Mouse (Mus musculus) ES-Bruce4 (cell line): ENCODE measurements at regions not wholly inside any gene's neighbourhood (a gene's known extent, or its start where the extent isn't known, plus 50 kb on each side); places are given as distances from the start of the nearest gene placed in this dataset.

ENCODE experiments used
- H3K27ac ChIP-seq: 2 replicates; pipeline ENCODE4 v1.5.1; 2012; ENCODE audit warnings: low read length, inconsistent platforms; ENCODE audit not compliant: insufficient read depth
- H3K27me3 ChIP-seq: 2 replicates; pipeline ENCODE4 v1.6.1; 2012; ENCODE audit warnings: mild to moderate bottlenecking, low read length, inconsistent platforms; ENCODE audit not compliant: control insufficient read depth, poor library complexity, insufficient read depth, severe bottlenecking
- H3K36me3 ChIP-seq: 2 replicates; pipeline ENCODE4 v1.6.1; 2012; ENCODE audit warnings: inconsistent platforms, mild to moderate bottlenecking, low read length, moderate library complexity; ENCODE audit not compliant: control insufficient read depth, poor library complexity, insufficient read depth, severe bottlenecking
- H3K4me1 ChIP-seq: one replicate; pipeline ENCODE4 v1.8.1; 2011; ENCODE audit warnings: low read length; ENCODE audit not compliant: control insufficient read depth, insufficient read depth
- H3K4me3 ChIP-seq: 2 replicates; pipeline ENCODE4 v1.5.1; 2011; ENCODE audit warnings: low read depth, mild to moderate bottlenecking, low read length
- H3K9ac ChIP-seq: 2 replicates; pipeline ENCODE4 v1.6.1; 2012; ENCODE audit warnings: low read depth, mild to moderate bottlenecking, inconsistent platforms; ENCODE audit not compliant: poor library complexity, severe bottlenecking
- H3K9me3 ChIP-seq: replicated peaks from 2 replicates; pipeline ENCODE4 v1.6.1; 2012; ENCODE audit warnings: mild to moderate bottlenecking, low read length, inconsistent platforms; ENCODE audit not compliant: control insufficient read depth, poor library complexity, insufficient read depth, severe bottlenecking
- CTCF ChIP-seq: IDR thresholded peaks from one replicate; pipeline ENCODE4 v1.8.1; 2011; ENCODE audit warnings: low read depth, low read length
- EP300 ChIP-seq: IDR thresholded peaks from 2 replicates; pipeline ENCODE4 v1.6.1; 2011; ENCODE audit warnings: low read depth, low read length; ENCODE audit not compliant: insufficient read depth
- POLR2A ChIP-seq: IDR thresholded peaks from one replicate; pipeline ENCODE4 v1.8.1; 2011; ENCODE audit warnings: low read length; ENCODE audit not compliant: insufficient read depth

DNA sequence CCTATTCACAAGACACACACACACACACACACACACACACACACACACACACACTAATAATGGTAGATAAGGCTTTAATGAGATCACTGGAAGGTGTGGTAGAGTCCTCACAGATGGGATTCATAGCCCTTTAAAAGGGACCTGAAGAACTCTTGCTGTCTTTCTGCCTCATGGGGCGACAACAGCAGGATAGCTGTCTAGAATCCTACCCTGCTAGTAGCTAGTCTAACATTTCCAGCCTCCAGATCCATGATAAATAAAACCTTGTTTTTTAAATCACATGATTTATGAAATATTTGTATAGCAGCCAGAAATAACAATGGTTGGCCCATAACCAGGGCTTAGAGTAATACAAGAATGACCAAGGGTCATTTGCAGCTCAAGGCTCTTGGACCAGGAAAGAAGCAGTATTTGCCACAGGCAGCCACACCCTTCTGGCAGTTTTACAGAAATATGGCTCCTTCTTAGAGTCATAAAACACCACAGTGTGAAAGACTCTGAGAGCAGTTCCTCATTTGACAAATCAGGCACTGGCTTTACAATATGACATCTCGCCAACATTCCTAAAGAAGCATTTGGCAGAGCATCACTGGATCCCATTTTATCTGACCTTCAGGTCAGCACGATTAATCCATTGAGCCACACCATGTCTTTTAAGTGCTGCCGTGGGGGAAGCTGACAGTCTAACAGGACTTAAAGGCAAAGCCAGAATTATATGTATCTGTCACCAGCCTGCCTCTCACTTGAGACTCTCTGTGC is 340.9 kb upstream of the Apob start:
- TF ChIP-seq EP300 = no peak
- TF ChIP-seq POLR2A = no peak
- no peak for TF ChIP-seq CTCF
- H3K4me3 ChIP-seq = no peak overlapping the region
- H3K4me1 ChIP-seq = no peaks in the 10 kb centered on the region
- H3K27ac ChIP-seq = no peak overlapping the region
- H3K27me3 ChIP-seq = no peaks in the 10 kb centered on the region
- H3K36me3 ChIP-seq = no peaks in the 10 kb centered on the region
- no peak overlapping the region for H3K9ac ChIP-seq
- H3K9me3 ChIP-seq = no peaks in the 10 kb centered on the region

DNA sequence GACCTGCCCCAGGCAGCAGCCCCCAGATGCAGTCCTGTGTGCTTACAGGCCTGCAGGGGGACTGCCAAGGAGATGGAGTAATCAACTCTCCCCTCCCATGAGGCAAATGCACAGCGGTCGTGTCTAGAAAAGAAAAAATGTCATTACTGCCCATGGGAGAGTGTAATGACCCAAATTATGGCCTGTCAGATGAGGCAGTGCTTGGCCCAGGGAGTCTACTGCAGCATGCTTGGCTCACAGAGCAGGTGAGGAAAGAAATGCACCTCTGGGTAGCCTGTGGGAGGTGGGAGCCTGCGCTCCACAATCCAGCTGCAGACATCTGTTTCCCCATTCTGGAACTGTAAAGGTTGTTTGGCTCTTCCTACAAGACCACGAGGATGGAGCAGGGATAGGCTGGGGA is 339.8 kb upstream of the Apob start:
- TF ChIP-seq CTCF (no peak), POLR2A (no peak), EP300 (no peak)
- no peaks in the 10 kb centered on the region for H3K4me1 ChIP-seq
- no peaks in the 10 kb centered on the region for H3K9me3 ChIP-seq
- no peak overlapping the region for H3K9ac ChIP-seq
- no peaks in the 10 kb centered on the region for H3K27me3 ChIP-seq
- H3K4me3 ChIP-seq = no peak overlapping the region
- H3K36me3 ChIP-seq = no peaks in the 10 kb centered on the region
- no peak overlapping the region for H3K27ac ChIP-seq

GRCm38 (mm10) chr12:7650851-7651250 is 326.6 kb upstream of the Apob start:
- Histone ChIP-seq H3K9me3 (no peaks in the 10 kb centered on the region), H3K4me1 (no peaks in the 10 kb centered on the region), H3K4me3 (no peak overlapping the region), H3K27ac (no peak overlapping the region), H3K27me3 (no peaks in the 10 kb centered on the region), H3K9ac (no peak overlapping the region), H3K36me3 (no peaks in the 10 kb centered on the region)
- TF ChIP-seq CTCF (no peak), POLR2A (no peak), EP300 (no peak)

DNA sequence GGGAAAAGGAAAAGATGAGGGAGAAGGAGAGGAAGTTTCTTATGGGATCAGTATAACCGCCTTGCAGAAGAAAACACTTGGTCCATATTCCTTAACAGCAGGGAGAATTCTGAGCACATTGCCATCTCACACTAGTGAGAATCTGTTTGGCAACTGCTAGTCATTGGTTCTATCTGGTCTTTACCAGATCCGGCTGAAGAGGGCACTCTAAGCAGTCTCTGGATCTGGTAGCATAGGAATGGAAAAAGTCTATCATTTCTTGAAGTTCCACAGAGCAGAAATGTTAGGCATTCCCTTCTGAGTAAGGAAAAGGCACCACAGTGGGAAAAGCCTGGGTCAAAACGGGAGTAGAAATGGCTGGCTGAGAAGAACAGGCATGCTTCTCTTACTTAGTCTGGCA is 315.4 kb upstream of the Apob start:
- Histone ChIP-seq H3K9ac (no peak overlapping the region), H3K4me1 (no peaks in the 10 kb centered on the region), H3K9me3 (no peaks in the 10 kb centered on the region), H3K36me3 (no peaks in the 10 kb centered on the region), H3K27me3 (no peaks in the 10 kb centered on the region), H3K4me3 (no peak overlapping the region), H3K27ac (no peak overlapping the region)
- TF ChIP-seq CTCF = no peak
- no peak for TF ChIP-seq EP300
- TF ChIP-seq POLR2A = no peak

DNA sequence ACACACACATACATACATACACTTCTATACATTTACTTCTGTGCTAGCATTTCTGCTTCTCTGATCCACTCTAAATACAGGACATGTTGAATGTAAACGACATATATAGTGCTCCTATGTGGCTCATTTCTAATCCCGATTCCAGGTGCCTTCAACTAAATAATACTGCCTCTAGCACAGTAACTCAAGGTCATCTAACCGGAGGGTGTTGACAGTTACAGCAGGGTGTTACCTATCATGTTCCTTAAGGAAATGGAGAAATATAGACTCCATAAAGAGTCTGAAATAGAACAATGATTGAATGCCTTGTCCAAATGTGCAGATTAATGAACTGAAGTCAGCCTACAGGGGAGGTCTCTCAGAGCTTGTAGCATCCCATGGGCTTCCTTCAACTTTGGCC is 307.3 kb upstream of the Apob start:
- no peak overlapping the region for H3K27ac ChIP-seq

GRCm38 (mm10) chr12:7670561-7670960 is 306.9 kb upstream of the Apob start:
- H3K27me3 ChIP-seq = no peaks in the 10 kb centered on the region
- TF ChIP-seq CTCF = no peak
- no peak for TF ChIP-seq POLR2A
- TF ChIP-seq EP300 = no peak

More for the DNA sequence above, 307.3 kb upstream of the Apob start:
- no peaks in the 10 kb centered on the region for H3K9me3 ChIP-seq
- no peak overlapping the region for H3K9ac ChIP-seq
- no peak overlapping the region for H3K4me3 ChIP-seq
- TF ChIP-seq POLR2A = no peak
- TF ChIP-seq CTCF = no peak
- TF ChIP-seq EP300 = no peak
- H3K27me3 ChIP-seq = no peaks in the 10 kb centered on the region
- H3K4me1 ChIP-seq = no peaks in the 10 kb centered on the region
- H3K36me3 ChIP-seq = no peaks in the 10 kb centered on the region

More at GRCm38 (mm10) chr12:7670561-7670960, 306.9 kb upstream of the Apob start:
- Histone ChIP-seq H3K4me3 (no peak overlapping the region), H3K9me3 (no peaks in the 10 kb centered on the region), H3K9ac (no peak overlapping the region), H3K36me3 (no peaks in the 10 kb centered on the region), H3K4me1 (no peaks in the 10 kb centered on the region), H3K27ac (no peak overlapping the region)
